Mouse (Mus musculus): ENCODE data around the gene Gapdh. TPM values are rescaled to one million over a fixed set of nuclear protein-coding genes. Genes with fewer than 3 reads are reported as not detected.

The Gapdh gene
- 1,016 and 1,025 TPM in 2 replicates for polyA plus RNA-seq (2015; fragmentation: Nextera tagmentation; extraction: Ambion mirVana)

GRCm38 (mm10) chr6:125166051-125166751 lies at the start of gene Gapdh:
TSS of gene Gapdh (minus strand) at chr6:125166467.
- Histone ChIP-seq H3K4me1 (replicated peaks) (peaks cover 70% of the 10 kb centered on the region), H3K36me3 (replicated peaks) (peaks cover 70% of the 10 kb centered on the region), H3K9me3 (replicated peaks) (no peaks in the 10 kb centered on the region), H3K27ac (replicated peaks) (peak within 1 kb of the TSS; percentile 91), H3K9ac (peak within 1 kb of the TSS; percentile 85), H3K27me3 (no peaks in the 10 kb centered on the region), H3K4me2 (peak within 1 kb of the TSS; percentile 95), H3K4me3 (replicated peaks) (peak within 1 kb of the TSS; percentile 88)
- WGBS (ENCODE audit: insufficient replicate concordance), result under 1% methylated on average over 18 of the region's 18 CpGs
- peak; percentile 53 for ATAC-seq (ENCODE audit: insufficient read depth)

GRCm38 (mm10) chr6:125215148-125215954 lies 49.1 kb upstream of the Gapdh start, which contains the start of gene Vamp1:
TSS of gene Vamp1 (plus strand) at chr6:125215551.
- peak within 1 kb of the TSS; percentile 98 for H3K4me2 ChIP-seq
- H3K27me3 ChIP-seq, result peaks cover 29% of the 10 kb centered on the region
- peaks cover 24% of the 10 kb centered on the region for H3K4me1 ChIP-seq (replicated peaks)
- H3K4me3 ChIP-seq (replicated peaks), result peak within 1 kb of the TSS; percentile 80
- peak within 1 kb of the TSS; percentile 77 for H3K27ac ChIP-seq (replicated peaks)
- under 1% methylated on average over 48 of the region's 48 CpGs for WGBS (ENCODE audit: insufficient replicate concordance)
- H3K9me3 ChIP-seq (replicated peaks), result no peaks in the 10 kb centered on the region
- 0 out of 2 replicates have a peak, but pooled peaks cover 6% of the 10 kb centered on the region for H3K36me3 ChIP-seq (replicated peaks)
- H3K9ac ChIP-seq, result peak within 1 kb of the TSS; percentile 81
- ATAC-seq (ENCODE audit: insufficient read depth), result peak; percentile 93

GRCm38 (mm10) chr6:125213715-125214114 lies 47.4 kb upstream of the Gapdh start:
- Histone ChIP-seq H3K9ac (no peak overlapping the region), H3K36me3 (replicated peaks) (no peaks in the 10 kb centered on the region), H3K27me3 (peaks cover 29% of the 10 kb centered on the region), H3K4me2 (no peak overlapping the region), H3K4me3 (replicated peaks) (no peak overlapping the region), H3K4me1 (replicated peaks) (peaks cover 21% of the 10 kb centered on the region), H3K27ac (replicated peaks) (no peak overlapping the region), H3K9me3 (replicated peaks) (no peaks in the 10 kb centered on the region)
- 72% methylated on average over 6 of the region's 6 CpGs for WGBS (ENCODE audit: insufficient replicate concordance)
- no peak for ATAC-seq (ENCODE audit: insufficient read depth)

GRCm38 (mm10) chr6:125213129-125213528 lies 46.9 kb upstream of the Gapdh start:
- Histone ChIP-seq H3K27ac (replicated peaks) (no peak overlapping the region), H3K9ac (no peak overlapping the region), H3K9me3 (replicated peaks) (no peaks in the 10 kb centered on the region), H3K36me3 (replicated peaks) (no peaks in the 10 kb centered on the region), H3K4me1 (replicated peaks) (peaks cover 20% of the 10 kb centered on the region), H3K27me3 (peaks cover 29% of the 10 kb centered on the region), H3K4me2 (no peak overlapping the region), H3K4me3 (replicated peaks) (no peak overlapping the region)
- 50% methylated on average over 6 of the region's 6 CpGs for WGBS (ENCODE audit: insufficient replicate concordance)
- ATAC-seq (ENCODE audit: insufficient read depth), result no peak

GRCm38 (mm10) chr6:125212621-125213020 lies 46.4 kb upstream of the Gapdh start:
- H3K9me3 ChIP-seq (replicated peaks), result no peaks in the 10 kb centered on the region
- H3K27me3 ChIP-seq, result peaks cover 29% of the 10 kb centered on the region
- H3K4me3 ChIP-seq (replicated peaks), result no peak overlapping the region
- H3K36me3 ChIP-seq (replicated peaks), result no peaks in the 10 kb centered on the region
- 21% methylated on average over 2 of the region's 2 CpGs for WGBS (ENCODE audit: insufficient replicate concordance)
- H3K9ac ChIP-seq, result no peak overlapping the region
- H3K27ac ChIP-seq (replicated peaks), result no peak overlapping the region
- no peak for ATAC-seq (ENCODE audit: insufficient read depth)
- H3K4me2 ChIP-seq, result no peak overlapping the region
- H3K4me1 ChIP-seq (replicated peaks), result peaks cover 20% of the 10 kb centered on the region

- WGBS (ENCODE audit: insufficient replicate concordance), result 71% methylated on average over 1 of the region's 1 CpGs
- Histone ChIP-seq H3K4me3 (replicated peaks) (no peak overlapping the region), H3K4me2 (no peak overlapping the region), H3K27me3 (peaks cover 29% of the 10 kb centered on the region), H3K9me3 (replicated peaks) (no peaks in the 10 kb centered on the region), H3K9ac (no peak overlapping the region), H3K36me3 (replicated peaks) (no peaks in the 10 kb centered on the region), H3K4me1 (replicated peaks) (peaks cover 3% of the 10 kb centered on the region; the same call in 1 of the 2 replicates), H3K27ac (replicated peaks) (no peak overlapping the region)
- ATAC-seq (ENCODE audit: insufficient read depth), result no peak
These were observed 44.2 kb upstream of the Gapdh start for GRCm38 (mm10) chr6:125210436-125210835.

- H3K27ac ChIP-seq (replicated peaks), result no peak overlapping the region
- peaks cover 27% of the 10 kb centered on the region for H3K36me3 ChIP-seq (replicated peaks)
- H3K4me1 ChIP-seq (replicated peaks), result peaks cover 16% of the 10 kb centered on the region
- H3K4me2 ChIP-seq, result no peak overlapping the region
- H3K27me3 ChIP-seq, result no peaks in the 10 kb centered on the region
- 76% methylated on average over 5 of the region's 5 CpGs for WGBS (ENCODE audit: insufficient replicate concordance)
- no peaks in the 10 kb centered on the region for H3K9me3 ChIP-seq (replicated peaks)
- H3K4me3 ChIP-seq (replicated peaks), result no peak overlapping the region
- no peak overlapping the region for H3K9ac ChIP-seq
- no peak for ATAC-seq (ENCODE audit: insufficient read depth)
These were observed 30.9 kb upstream of the Gapdh start for GRCm38 (mm10) chr6:125197166-125197565.

GRCm38 (mm10) chr6:125196301-125196700 lies 30.0 kb upstream of the Gapdh start:
- H3K4me1 ChIP-seq (replicated peaks), result peaks cover 16% of the 10 kb centered on the region
- H3K9me3 ChIP-seq (replicated peaks), result no peaks in the 10 kb centered on the region
- no peak overlapping the region for H3K4me2 ChIP-seq
- no peak overlapping the region for H3K9ac ChIP-seq
- no peak overlapping the region for H3K27ac ChIP-seq (replicated peaks)
- WGBS (ENCODE audit: insufficient replicate concordance), result 67% methylated on average over 3 of the region's 3 CpGs
- H3K36me3 ChIP-seq (replicated peaks), result peaks cover 27% of the 10 kb centered on the region
- no peak overlapping the region for H3K4me3 ChIP-seq (replicated peaks)
- no peak for ATAC-seq (ENCODE audit: insufficient read depth)
- H3K27me3 ChIP-seq, result no peaks in the 10 kb centered on the region

GRCm38 (mm10) chr6:125195541-125196075 lies 29.3 kb upstream of the Gapdh start:
- Histone ChIP-seq H3K9me3 (replicated peaks) (no peaks in the 10 kb centered on the region), H3K36me3 (replicated peaks) (peaks cover 27% of the 10 kb centered on the region), H3K27me3 (no peaks in the 10 kb centered on the region), H3K27ac (replicated peaks) (no peak overlapping the region), H3K9ac (no peak overlapping the region), H3K4me2 (no peak overlapping the region), H3K4me1 (replicated peaks) (peaks cover 16% of the 10 kb centered on the region), H3K4me3 (replicated peaks) (no peak overlapping the region)
- ATAC-seq (ENCODE audit: insufficient read depth), result no peak
- WGBS (ENCODE audit: insufficient replicate concordance), result 63% methylated on average over 1 of the region's 1 CpGs

- Histone ChIP-seq H3K4me3 (replicated peaks) (peak overlapping the region; percentile 70), H3K9me3 (replicated peaks) (no peaks in the 10 kb centered on the region), H3K36me3 (replicated peaks) (peaks cover 44% of the 10 kb centered on the region), H3K4me1 (replicated peaks) (peaks cover 33% of the 10 kb centered on the region), H3K4me2 (peak overlapping the region; percentile 76), H3K27ac (replicated peaks) (peak overlapping the region; percentile 99), H3K27me3 (no peaks in the 10 kb centered on the region), H3K9ac (peak overlapping the region; percentile 80)
- no peak for ATAC-seq (ENCODE audit: insufficient read depth)
- 29% methylated on average over 7 of the region's 7 CpGs for WGBS (ENCODE audit: insufficient replicate concordance)
These were observed 27.1 kb upstream of the Gapdh start for GRCm38 (mm10) chr6:125193390-125193789.

GRCm38 (mm10) chr6:125192841-125193240 lies 26.6 kb upstream of the Gapdh start:
- Histone ChIP-seq H3K4me1 (replicated peaks) (peaks cover 34% of the 10 kb centered on the region), H3K4me2 (peak overlapping the region; percentile 76), H3K9ac (peak overlapping the region; percentile 80), H3K27ac (replicated peaks) (peak overlapping the region; percentile 99), H3K9me3 (replicated peaks) (no peaks in the 10 kb centered on the region), H3K36me3 (replicated peaks) (peaks cover 49% of the 10 kb centered on the region), H3K4me3 (replicated peaks) (peak overlapping the region; percentile 70), H3K27me3 (no peaks in the 10 kb centered on the region)
- no peak for ATAC-seq (ENCODE audit: insufficient read depth)
- WGBS (ENCODE audit: insufficient replicate concordance), result 9% methylated on average over 5 of the region's 5 CpGs

Data from liver, embryonic 15.5 days (tissue).